Mouse (Mus musculus): Measurements from ENCODE around the gene Ankrd54.

DNA sequence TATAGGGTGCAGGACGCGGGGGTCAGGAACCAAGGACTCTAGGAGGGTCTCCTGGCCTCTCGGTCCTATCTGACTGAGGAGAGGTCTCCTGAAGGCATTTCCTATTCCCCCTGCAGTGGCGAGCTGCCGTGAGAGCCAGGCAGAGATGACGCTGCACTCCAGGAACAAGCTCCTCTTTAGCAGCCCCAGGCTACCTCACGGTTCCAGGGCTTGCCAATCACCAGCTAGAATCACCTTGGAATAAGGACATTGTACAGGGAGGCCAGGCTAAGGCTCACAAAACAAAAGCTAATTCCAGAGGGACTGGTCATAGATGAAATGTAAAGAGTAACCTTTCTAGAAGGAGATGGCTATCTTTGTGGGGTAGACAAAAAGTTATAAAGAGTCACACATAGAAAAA lies 6.1 kb downstream of the Ankrd54 start:
- no peak for TF ChIP-seq USF1 (IDR thresholded peaks at IDR 0.05; ENCODE audit: low read depth)
- no peak for TF ChIP-seq CTCF (IDR thresholded peaks at IDR 0.05; ENCODE audit: control insufficient read depth, insufficient read depth, insufficient read length)
